Mouse (Mus musculus) liver, adult 2 months (tissue): ENCODE data around the gene Abcb7. TPM values are rescaled to one million over a fixed set of nuclear protein-coding genes. Genes with fewer than 3 reads are reported as not detected.

Source experiments
- DNase-seq: peaks from one replicate; pipeline ENCODE4 v3.0.0-alpha.2; 2011; ENCODE audit warnings: low read depth, low spot score; ENCODE audit errors: extremely low read depth
- H3K27ac ChIP-seq: fragments of 200-500 bp; replicated peaks from 2 replicates; pipeline ENCODE4 v1.5.1; 2012; ENCODE audit warnings: low read depth, mild to moderate bottlenecking, control low read depth, inconsistent platforms, low read length; ENCODE audit not compliant: insufficient read depth
- H3K27me3 ChIP-seq: fragments of 200-500 bp; 2 replicates; pipeline ENCODE4 v1.6.1; 2012; ENCODE audit warnings: mild to moderate bottlenecking, moderate library complexity, low read length, inconsistent platforms; ENCODE audit not compliant: control insufficient read depth, insufficient read depth
- H3K36me3 ChIP-seq: fragments of 200-500 bp; 2 replicates; pipeline ENCODE4 v1.6.1; 2012; ENCODE audit warnings: low read length, inconsistent platforms; ENCODE audit not compliant: control insufficient read depth, insufficient read depth
- H3K4me1 ChIP-seq: fragments of 200-500 bp; 2 replicates; pipeline ENCODE4 v1.6.1; 2011; ENCODE audit warnings: low read length; ENCODE audit not compliant: control insufficient read depth, insufficient read depth
- H3K4me3 ChIP-seq: fragments of 200-500 bp; 2 replicates; pipeline ENCODE4 v1.5.1; 2011; ENCODE audit warnings: low read depth, mild to moderate bottlenecking, control low read depth, low read length, moderate library complexity; ENCODE audit not compliant: insufficient read depth
- H3K79me2 ChIP-seq: fragments of 200-500 bp; 2 replicates; pipeline ENCODE4 v1.6.1; 2012; ENCODE audit warnings: inconsistent platforms, mild to moderate bottlenecking, low read length, moderate library complexity; ENCODE audit not compliant: control insufficient read depth, insufficient read depth
- H3K9ac ChIP-seq: fragments of 200-500 bp; 2 replicates; pipeline ENCODE4 v1.6.1; 2012; ENCODE audit warnings: low read depth, mild to moderate bottlenecking, control low read depth, inconsistent platforms, low read length
- CTCF ChIP-seq: fragments of 200-500 bp; IDR thresholded peaks from 2 replicates; pipeline ENCODE4 v1.5.1; 2011; ENCODE audit warnings: low read depth, low read length, control low read depth
- POLR2A ChIP-seq: fragments of 200-500 bp; IDR thresholded peaks from 2 replicates; pipeline ENCODE4 v1.6.1; 2011; ENCODE audit warnings: low read length, control low read depth; ENCODE audit not compliant: insufficient read depth; ENCODE audit errors: extremely low read depth
- WGBS: fragments of 180-500 bp; shearing (Covaris S2); methylation state at CpG from one replicate; pipeline ENCODE4 v1.1.7; 2018; 5-methylcytosine and 5-hydroxymethylcytosine counted together
- polyA plus RNA-seq: library from polyadenylated mRNA; depleted of rRNA; stranded (reverse); fragments of >200 nt; gene quantifications from 2 replicates; pipeline ENCODE4 v1.2.3, GENCODE M21; 2012; rRNA removed
- total RNA-seq: library from RNA; depleted of rRNA; stranded (reverse); fragments of >200 nt; gene quantifications from 2 replicates; pipeline ENCODE4 v1.2.3, GENCODE M21; 2014; rRNA removed

The Abcb7 gene
- total and polyA plus RNA-seq, 2 experiments, result 5.8 to 37.6 TPM

GRCm38 (mm10) chrX:104291721-104292120 is 121.9 kb downstream of the Abcb7 start:
- Histone ChIP-seq H3K36me3 (no peaks in the 10 kb centered on the region), H3K27ac (no peak overlapping the region), H3K27me3 (no peaks in the 10 kb centered on the region), H3K4me3 (no peak overlapping the region), H3K4me1 (no peaks in the 10 kb centered on the region), H3K79me2 (no peaks in the 10 kb centered on the region), H3K9ac (no peak overlapping the region)
- TF ChIP-seq POLR2A (no peak), CTCF (no peak)
- no peak for DNase-seq

- Histone ChIP-seq H3K27me3 (no peaks in the 10 kb centered on the region), H3K36me3 (no peaks in the 10 kb centered on the region; the same call in 1 of the 2 replicates), H3K4me1 (no peaks in the 10 kb centered on the region), H3K4me3 (no peak overlapping the region), H3K9ac (no peak overlapping the region), H3K79me2 (no peaks in the 10 kb centered on the region), H3K27ac (no peak overlapping the region)
- TF ChIP-seq CTCF, result no peak
- TF ChIP-seq POLR2A, result no peak
- DNase-seq, result no peak
- 100% methylated on average over 1 of the region's 1 CpGs for WGBS
Observed at GRCm38 (mm10) chrX:104279828-104280227, 133.8 kb downstream of the Abcb7 start.

- WGBS, result 60% methylated on average over 2 of the region's 2 CpGs
- H3K36me3 ChIP-seq, result no peaks in the 10 kb centered on the region
- H3K4me3 ChIP-seq, result no peak overlapping the region
- no peak overlapping the region for H3K27ac ChIP-seq
- DNase-seq, result no peak
- TF ChIP-seq CTCF, result no peak
- TF ChIP-seq POLR2A, result no peak
- no peak overlapping the region for H3K9ac ChIP-seq
- no peaks in the 10 kb centered on the region for H3K79me2 ChIP-seq
- no peaks in the 10 kb centered on the region for H3K27me3 ChIP-seq
- H3K4me1 ChIP-seq, result no peaks in the 10 kb centered on the region
Observed at GRCm38 (mm10) chrX:104264371-104264770, 149.3 kb downstream of the Abcb7 start.

GRCm38 (mm10) chrX:104262468-104262867 is 151.2 kb downstream of the Abcb7 start:
- H3K9ac ChIP-seq, result no peak overlapping the region
- TF ChIP-seq CTCF (no peak), POLR2A (no peak)
- H3K27me3 ChIP-seq, result no peaks in the 10 kb centered on the region
- 71% methylated on average over 1 of the region's 1 CpGs for WGBS
- no peaks in the 10 kb centered on the region for H3K4me1 ChIP-seq
- no peak overlapping the region for H3K4me3 ChIP-seq
- DNase-seq, result no peak
- H3K36me3 ChIP-seq, result no peaks in the 10 kb centered on the region
- no peaks in the 10 kb centered on the region for H3K79me2 ChIP-seq
- H3K27ac ChIP-seq, result no peak overlapping the region

- DNase-seq, result no peak
- Histone ChIP-seq H3K36me3 (no peaks in the 10 kb centered on the region), H3K4me3 (no peak overlapping the region), H3K9ac (no peak overlapping the region), H3K27me3 (no peaks in the 10 kb centered on the region), H3K27ac (no peak overlapping the region), H3K4me1 (no peaks in the 10 kb centered on the region), H3K79me2 (no peaks in the 10 kb centered on the region)
- WGBS, result 68% methylated on average over 1 of the region's 1 CpGs
- TF ChIP-seq CTCF, result no peak
- no peak for TF ChIP-seq POLR2A
Observed at GRCm38 (mm10) chrX:104256561-104256960, 157.1 kb downstream of the Abcb7 start.

Other genes starting within 250 kb of the Abcb7 start
- gene Nexmif, start 212.7 kb downstream of the Abcb7 start, total RNA-seq, result under 0.01 and 0.07 TPM in 2 replicates
- not detected in 2 replicates for gene Nexmif, start 212.7 kb downstream of the Abcb7 start, polyA plus RNA-seq
- 2.5 and 3.3 TPM in 2 replicates for gene Uprt, start 69.0 kb upstream of the Abcb7 start, total RNA-seq
- 0.73 and 0.99 TPM in 2 replicates for gene Uprt, start 69.0 kb upstream of the Abcb7 start, polyA plus RNA-seq